Mouse (Mus musculus) embryonic facial prominence, embryonic 12.5 days (tissue): ENCODE results near the gene Pnn. TPM values are rescaled to one million over a fixed set of nuclear protein-coding genes. Genes with fewer than 3 reads are reported as not detected.
"Not testable (repeated sequence)": the region's sequence is repeated elsewhere in the genome, so short reads cannot be mapped to it uniquely, and the experiment has no call there.

ENCODE experiments used
- ATAC-seq: fragments of 200-750 bp; cut with Nextera tagmentation; 2 replicates; pipeline ENCODE4 v1.8.0; 2017; ENCODE audit not compliant: insufficient number of reproducible peaks, insufficient read depth, low FRiP score, low TSS enrichment
- H3K27ac ChIP-seq: fragments of 300-500 bp; sonication (generic); 2 replicates; pipeline ENCODE4 v1.5.1; 2016; ENCODE audit warnings: mild to moderate bottlenecking
- H3K27me3 ChIP-seq: fragments of 300-500 bp; sonication (generic); 2 replicates; pipeline ENCODE4 v1.6.1; 2016; ENCODE audit warnings: mild to moderate bottlenecking, moderate library complexity
- H3K36me3 ChIP-seq: fragments of 300-500 bp; sonication (generic); 2 replicates; pipeline ENCODE4 v1.6.1; 2016; ENCODE audit warnings: mild to moderate bottlenecking
- H3K4me1 ChIP-seq: fragments of 300-500 bp; sonication (generic); 2 replicates; pipeline ENCODE4 v1.6.1; 2016
- H3K4me2 ChIP-seq: fragments of 300-500 bp; sonication (generic); replicated peaks from 2 replicates; pipeline ENCODE4 v1.6.1; 2016; ENCODE audit warnings: mild to moderate bottlenecking, moderate library complexity
- H3K4me3 ChIP-seq: fragments of 300-500 bp; sonication (generic); 2 replicates; pipeline ENCODE4 v1.5.1; 2016; ENCODE audit warnings: mild to moderate bottlenecking
- H3K9ac ChIP-seq: fragments of 300-500 bp; sonication (generic); 2 replicates; pipeline ENCODE4 v1.6.1; 2016; ENCODE audit warnings: mild to moderate bottlenecking, moderate library complexity
- H3K9me3 ChIP-seq: fragments of 300-500 bp; sonication (generic); 2 replicates; pipeline ENCODE4 v1.6.1; 2016; ENCODE audit warnings: mild to moderate bottlenecking, moderate library complexity
- WGBS: fragments of 180-500 bp; shearing (Covaris S2); methylation state at CpG from one replicate; pipeline ENCODE4 v1.1.7; 2016; 5-methylcytosine and 5-hydroxymethylcytosine counted together
- polyA plus RNA-seq: library from polyadenylated mRNA; unstranded; fragments of >200 nt; fragmentation: Nextera tagmentation; extraction: Ambion mirVana; gene quantifications from 2 replicates; pipeline ENCODE4 v1.2.1, GENCODE M21; 2016

Pnn gene
- polyA plus RNA-seq, 1 experiment from 2014 or later = 128 TPM

- no peaks in the 10 kb centered on the region for H3K27me3 ChIP-seq
- 82% methylated on average over 4 of the region's 4 CpGs for WGBS
These were observed 11.4 kb upstream of the Pnn start for GRCm38 (mm10) chr12:59055196-59055850.

GRCm38 (mm10) chr12:59056222-59056621 lies 10.5 kb upstream of the Pnn start:
- no peak overlapping the region for H3K4me3 ChIP-seq
- H3K4me1 ChIP-seq = peaks cover 7% of the 10 kb centered on the region; the same call in 1 of the 2 replicates
- peaks cover 34% of the 10 kb centered on the region; the same call in 1 of the 2 replicates for H3K36me3 ChIP-seq
- no peak overlapping the region for H3K9ac ChIP-seq
- no peak overlapping the region for H3K4me2 ChIP-seq
- H3K27ac ChIP-seq = no peak overlapping the region
- WGBS = 97% methylated on average over 11 of the region's 11 CpGs
- no peaks in the 10 kb centered on the region for H3K27me3 ChIP-seq
- no peak for ATAC-seq
- H3K9me3 ChIP-seq = no peaks in the 10 kb centered on the region

More at GRCm38 (mm10) chr12:59055196-59055850, 11.4 kb upstream of the Pnn start:
- Histone ChIP-seq H3K4me2 (no peak overlapping the region), H3K9me3 (no peaks in the 10 kb centered on the region), H3K4me1 (peaks cover 3% of the 10 kb centered on the region; the same call in 1 of the 2 replicates), H3K9ac (no peak overlapping the region), H3K36me3 (peaks cover 34% of the 10 kb centered on the region; the same call in 1 of the 2 replicates), H3K27ac (no peak overlapping the region), H3K4me3 (no peak overlapping the region)
- ATAC-seq = no peak

GRCm38 (mm10) chr12:59058242-59058641 lies 8.4 kb upstream of the Pnn start:
- peaks cover 26% of the 10 kb centered on the region; the same call in 1 of the 2 replicates for H3K36me3 ChIP-seq
- H3K4me2 ChIP-seq, H3K9me3 ChIP-seq, H3K4me3 ChIP-seq, H3K9ac ChIP-seq, H3K27ac ChIP-seq, ATAC-seq, H3K4me1 ChIP-seq, H3K27me3 ChIP-seq: not testable (repeated sequence)
- 84% methylated on average over 5 of the region's 5 CpGs for WGBS

GRCm38 (mm10) chr12:59060322-59060721 lies 6.4 kb upstream of the Pnn start:
- peaks cover 7% of the 10 kb centered on the region; the same call in 1 of the 2 replicates for H3K4me1 ChIP-seq
- peak overlapping the region; percentile 69 for H3K4me2 ChIP-seq
- peak overlapping the region; percentile 92 for H3K27ac ChIP-seq
- ATAC-seq = no peak
- H3K36me3 ChIP-seq = peaks cover 20% of the 10 kb centered on the region; the same call in 1 of the 2 replicates
- no peaks in the 10 kb centered on the region for H3K9me3 ChIP-seq
- WGBS = 53% methylated on average over 4 of the region's 4 CpGs
- peak overlapping the region; percentile 90 for H3K4me3 ChIP-seq
- H3K9ac ChIP-seq = peak overlapping the region; percentile 85
- H3K27me3 ChIP-seq = no peaks in the 10 kb centered on the region

- 1% methylated on average over 45 of the region's 49 CpGs for WGBS
These were observed 5.6 kb upstream of the Pnn start, which contains the start of gene Trappc6b for GRCm38 (mm10) chr12:59060993-59061595. Trappc6b (minus strand) TSS chr12:59061472.

GRCm38 (mm10) chr12:59064837-59065236 lies 1.8 kb upstream of the Pnn start:
- 70% methylated on average over 8 of the region's 8 CpGs for WGBS
- no peaks in the 10 kb centered on the region for H3K27me3 ChIP-seq

More at GRCm38 (mm10) chr12:59060993-59061595, 5.6 kb upstream of the Pnn start, which contains the start of gene Trappc6b:
- H3K9ac ChIP-seq = peak within 1 kb of the TSS; percentile 85
- ATAC-seq = peak; percentile 97
- H3K4me3 ChIP-seq = peak within 1 kb of the TSS; percentile 90
- peaks cover 7% of the 10 kb centered on the region; the same call in 1 of the 2 replicates for H3K4me1 ChIP-seq
- no peaks in the 10 kb centered on the region for H3K27me3 ChIP-seq
- H3K9me3 ChIP-seq = no peaks in the 10 kb centered on the region
- peaks cover 14% of the 10 kb centered on the region; the same call in 1 of the 2 replicates for H3K36me3 ChIP-seq
- peak within 1 kb of the TSS; percentile 92 for H3K27ac ChIP-seq
- H3K4me2 ChIP-seq = peak within 1 kb of the TSS; percentile 69

GRCm38 (mm10) chr12:59065776-59066175 lies 908 bp upstream of the Pnn start:
- no peak for ATAC-seq
- 72% methylated on average over 3 of the region's 3 CpGs for WGBS
- Histone ChIP-seq H3K4me2 (peak overlapping the region; percentile 51), H3K4me1 (peaks cover 5% of the 10 kb centered on the region; the same call in 1 of the 2 replicates), H3K27ac (no peak overlapping the region; the same call in 1 of the 2 replicates), H3K4me3 (no peak overlapping the region), H3K27me3 (no peaks in the 10 kb centered on the region), H3K36me3 (peaks cover 25% of the 10 kb centered on the region), H3K9me3 (no peaks in the 10 kb centered on the region), H3K9ac (no peak overlapping the region)

More at GRCm38 (mm10) chr12:59064837-59065236, 1.8 kb upstream of the Pnn start:
- H3K4me1 ChIP-seq = peaks cover 11% of the 10 kb centered on the region
- H3K4me2 ChIP-seq = no peak overlapping the region
- no peak overlapping the region for H3K27ac ChIP-seq
- H3K9ac ChIP-seq = no peak overlapping the region
- no peaks in the 10 kb centered on the region for H3K9me3 ChIP-seq
- peaks cover 18% of the 10 kb centered on the region for H3K36me3 ChIP-seq
- ATAC-seq = no peak
- no peak overlapping the region for H3K4me3 ChIP-seq

GRCm38 (mm10) chr12:59067095-59067494 lies 411 bp downstream of the Pnn start:
- peaks cover 38% of the 10 kb centered on the region for H3K36me3 ChIP-seq
- ATAC-seq = peak; percentile 53; the same call in 1 of the 2 replicates
- H3K4me2 ChIP-seq = peak overlapping the region; percentile 78
- H3K9ac ChIP-seq = peak overlapping the region; percentile 100
- peak overlapping the region; percentile 99 for H3K4me3 ChIP-seq
- H3K27me3 ChIP-seq = no peaks in the 10 kb centered on the region
- H3K27ac ChIP-seq = peak overlapping the region; percentile 88
- peaks cover 5% of the 10 kb centered on the region; the same call in 1 of the 2 replicates for H3K4me1 ChIP-seq
- under 1% methylated on average over 41 of the region's 41 CpGs for WGBS
- H3K9me3 ChIP-seq = no peaks in the 10 kb centered on the region

GRCm38 (mm10) chr12:59068791-59069190 lies 2.1 kb downstream of the Pnn start:
- H3K9me3 ChIP-seq = no peaks in the 10 kb centered on the region
- no peak overlapping the region for H3K27ac ChIP-seq
- no peak for ATAC-seq
- H3K4me3 ChIP-seq = no peak overlapping the region
- no peak overlapping the region for H3K4me2 ChIP-seq
- 96% methylated on average over 13 of the region's 13 CpGs for WGBS
- H3K36me3 ChIP-seq = peaks cover 44% of the 10 kb centered on the region
- H3K9ac ChIP-seq = no peak overlapping the region
- peaks cover 5% of the 10 kb centered on the region; the same call in 1 of the 2 replicates for H3K4me1 ChIP-seq
- no peaks in the 10 kb centered on the region for H3K27me3 ChIP-seq

- H3K36me3 ChIP-seq = peaks cover 51% of the 10 kb centered on the region
- WGBS = 91% methylated on average over 11 of the region's 11 CpGs
These were observed 5.6 kb downstream of the Pnn start for GRCm38 (mm10) chr12:59072286-59072685.

GRCm38 (mm10) chr12:59074052-59074451 lies 7.4 kb downstream of the Pnn start:
- Histone ChIP-seq H3K4me1 (no peaks in the 10 kb centered on the region), H3K9me3 (no peaks in the 10 kb centered on the region), H3K36me3 (peaks cover 41% of the 10 kb centered on the region), H3K9ac (no peak overlapping the region), H3K4me3 (no peak overlapping the region), H3K4me2 (no peak overlapping the region), H3K27ac (no peak overlapping the region), H3K27me3 (no peaks in the 10 kb centered on the region)
- ATAC-seq = no peak
- 83% methylated on average over 3 of the region's 3 CpGs for WGBS

More at GRCm38 (mm10) chr12:59072286-59072685, 5.6 kb downstream of the Pnn start:
- Histone ChIP-seq H3K9ac (no peak overlapping the region), H3K27ac (no peak overlapping the region), H3K4me3 (no peak overlapping the region), H3K9me3 (no peaks in the 10 kb centered on the region), H3K4me2 (no peak overlapping the region), H3K27me3 (no peaks in the 10 kb centered on the region), H3K4me1 (peaks cover 5% of the 10 kb centered on the region; the same call in 1 of the 2 replicates)
- no peak for ATAC-seq
